Mouse (Mus musculus) embryonic facial prominence, embryonic 10.5 days (tissue): ENCODE data around the gene Calr. TPM values are rescaled to one million over a fixed set of nuclear protein-coding genes. Genes with fewer than 3 reads are reported as not detected.
A peak's percentile ranks its signal among the peaks of the same experiment; 100 is the strongest.
"Not testable (repeated sequence)": the region's sequence is repeated elsewhere in the genome, so short reads cannot be mapped to it uniquely, and the experiment has no call there.

Experiments used
- DNase-seq: peaks from one replicate; pipeline ENCODE4 v3.0.0-alpha.2; 2017; ENCODE audit warnings: low spot score
- H3K27ac ChIP-seq: fragments of 300-500 bp; sonication (generic); replicated peaks from 2 replicates; pipeline ENCODE4 v1.5.1; 2016; ENCODE audit warnings: mild to moderate bottlenecking
- H3K27me3 ChIP-seq: fragments of 300-500 bp; sonication (generic); replicated peaks from 2 replicates; pipeline ENCODE4 v1.6.1; 2016; ENCODE audit warnings: low read depth, mild to moderate bottlenecking; ENCODE audit not compliant: poor library complexity, severe bottlenecking
- H3K36me3 ChIP-seq: fragments of 300-500 bp; sonication (generic); replicated peaks from 2 replicates; pipeline ENCODE4 v1.6.1; 2016; ENCODE audit warnings: mild to moderate bottlenecking, moderate library complexity
- H3K4me1 ChIP-seq: fragments of 300-500 bp; sonication (generic); 2 replicates; pipeline ENCODE4 v1.6.1; 2016
- H3K4me3 ChIP-seq: fragments of 300-500 bp; sonication (generic); 2 replicates; pipeline ENCODE4 v1.5.1; 2016; ENCODE audit warnings: mild to moderate bottlenecking, moderate library complexity
- H3K9me3 ChIP-seq: fragments of 300-500 bp; sonication (generic); 2 replicates; pipeline ENCODE4 v1.6.1; 2016; ENCODE audit warnings: mild to moderate bottlenecking
- WGBS: fragments of 180-500 bp; shearing (Covaris S2); methylation state at CpG from one replicate; pipeline ENCODE4 v1.1.7; 2016; 5-methylcytosine and 5-hydroxymethylcytosine counted together
- polyA plus RNA-seq: library from polyadenylated mRNA; unstranded; fragments of >200 nt; fragmentation: Nextera tagmentation; extraction: Ambion mirVana; gene quantifications from 2 replicates; pipeline ENCODE4 v1.2.1, GENCODE M21; 2016

Gene Calr
- polyA plus RNA-seq, 1 experiment from 2014 or later: 758 TPM

GRCm38 (mm10) chr8:84839411-84839810, 7.3 kb downstream of the Calr start:
- Histone ChIP-seq H3K27ac (no peak overlapping the region; the same call in 1 of the 2 replicates), H3K4me1 (peaks cover 54% of the 10 kb centered on the region), H3K27me3 (no peaks in the 10 kb centered on the region), H3K36me3 (peaks cover 85% of the 10 kb centered on the region), H3K9me3 (no peaks in the 10 kb centered on the region), H3K4me3 (peak overlapping the region; percentile 98)
- 98% methylated on average over 2 of the region's 2 CpGs for WGBS
- DNase-seq: no peak

- Histone ChIP-seq H3K4me3 (peak overlapping the region; percentile 23; the same call in 1 of the 2 replicates), H3K27me3 (no peaks in the 10 kb centered on the region), H3K27ac (peak overlapping the region; percentile 70; the same call in 1 of the 2 replicates), H3K4me1 (peaks cover 45% of the 10 kb centered on the region), H3K9me3 (no peaks in the 10 kb centered on the region), H3K36me3 (peaks cover 85% of the 10 kb centered on the region)
- 93% methylated on average over 5 of the region's 5 CpGs for WGBS
- DNase-seq: no peak
These were observed 8.2 kb downstream of the Calr start for GRCm38 (mm10) chr8:84838513-84838912.

GRCm38 (mm10) chr8:84837912-84838470, 8.7 kb downstream of the Calr start:
- Histone ChIP-seq H3K4me1 (peaks cover 45% of the 10 kb centered on the region), H3K4me3 (peak overlapping the region; percentile 23), H3K36me3 (peaks cover 82% of the 10 kb centered on the region), H3K9me3 (no peaks in the 10 kb centered on the region), H3K27ac (peak overlapping the region; percentile 70; the same call in 1 of the 2 replicates), H3K27me3 (no peaks in the 10 kb centered on the region)
- no peak for DNase-seq
- 82% methylated on average over 15 of the region's 15 CpGs for WGBS

GRCm38 (mm10) chr8:84837149-84837911, 9.4 kb downstream of the Calr start:
- DNase-seq: peak; percentile 52
- no peaks in the 10 kb centered on the region for H3K27me3 ChIP-seq
- H3K4me1 ChIP-seq: peaks cover 45% of the 10 kb centered on the region
- H3K4me3 ChIP-seq: peak overlapping the region; percentile 23
- H3K36me3 ChIP-seq: peaks cover 76% of the 10 kb centered on the region
- H3K9me3 ChIP-seq: no peaks in the 10 kb centered on the region
- H3K27ac ChIP-seq: peak overlapping the region; percentile 70
- WGBS: 52% methylated on average over 8 of the region's 8 CpGs

GRCm38 (mm10) chr8:84834866-84835855, 11.6 kb downstream of the Calr start:
- no peaks in the 10 kb centered on the region for H3K9me3 ChIP-seq
- H3K4me1 ChIP-seq: peaks cover 45% of the 10 kb centered on the region
- no peak overlapping the region for H3K27ac ChIP-seq
- no peaks in the 10 kb centered on the region for H3K27me3 ChIP-seq
- no peak for DNase-seq
- peaks cover 62% of the 10 kb centered on the region for H3K36me3 ChIP-seq
- H3K4me3 ChIP-seq: 0 out of 2 replicates have a peak overlapping the region, but pooled peaks have one; percentile 6
- 90% methylated on average over 10 of the region's 10 CpGs for WGBS

- WGBS: 87% methylated on average over 19 of the region's 19 CpGs
- peaks cover 60% of the 10 kb centered on the region for H3K36me3 ChIP-seq
- no peak for DNase-seq
- H3K27me3 ChIP-seq: no peaks in the 10 kb centered on the region
- peaks cover 39% of the 10 kb centered on the region for H3K4me1 ChIP-seq
- no peak overlapping the region for H3K27ac ChIP-seq
- 0 out of 2 replicates have a peak overlapping the region, but pooled peaks have one; percentile 6 for H3K4me3 ChIP-seq
- H3K9me3 ChIP-seq: no peaks in the 10 kb centered on the region
These were observed 12.5 kb downstream of the Calr start for GRCm38 (mm10) chr8:84834002-84834865.

GRCm38 (mm10) chr8:84832759-84833742, 13.7 kb downstream of the Calr start:
- H3K9me3 ChIP-seq: no peaks in the 10 kb centered on the region

GRCm38 (mm10) chr8:84832034-84832717, 14.6 kb downstream of the Calr start:
- WGBS: 2% methylated on average over 59 of the region's 59 CpGs
- H3K27ac ChIP-seq: peak overlapping the region; percentile 100
- DNase-seq: peak; percentile 87
- H3K9me3 ChIP-seq: no peaks in the 10 kb centered on the region
- H3K4me3 ChIP-seq: peak overlapping the region; percentile 99
- peaks cover 40% of the 10 kb centered on the region for H3K36me3 ChIP-seq
- H3K27me3 ChIP-seq: no peaks in the 10 kb centered on the region
- H3K4me1 ChIP-seq: peaks cover 20% of the 10 kb centered on the region

More at GRCm38 (mm10) chr8:84832759-84833742, 13.7 kb downstream of the Calr start:
- no peak for DNase-seq
- H3K27me3 ChIP-seq: no peaks in the 10 kb centered on the region
- 71% methylated on average over 10 of the region's 10 CpGs for WGBS
- H3K4me1 ChIP-seq: peaks cover 29% of the 10 kb centered on the region
- peak overlapping the region; percentile 99 for H3K4me3 ChIP-seq
- peaks cover 48% of the 10 kb centered on the region for H3K36me3 ChIP-seq
- peak overlapping the region; percentile 100 for H3K27ac ChIP-seq

- Histone ChIP-seq H3K36me3 (peaks cover 33% of the 10 kb centered on the region), H3K27me3 (no peaks in the 10 kb centered on the region), H3K27ac (peak within 1 kb of the TSS; percentile 100), H3K4me1 (peaks cover 13% of the 10 kb centered on the region), H3K4me3 (peak within 1 kb of the TSS; percentile 99), H3K9me3 (no peaks in the 10 kb centered on the region)
- WGBS: 84% methylated on average over 11 of the region's 11 CpGs
- no peak for DNase-seq
These were observed 15.2 kb downstream of the Calr start, which contains the start of gene Gadd45gip1 for GRCm38 (mm10) chr8:84831490-84831889. TSS of gene Gadd45gip1 (plus strand) at chr8:84831522.

- H3K27me3 ChIP-seq: peaks cover 25% of the 10 kb centered on the region
- not testable (repeated sequence) for DNase-seq, H3K4me3 ChIP-seq, H3K9me3 ChIP-seq, H3K27ac ChIP-seq, H3K36me3 ChIP-seq
- H3K4me1 ChIP-seq: peaks cover 22% of the 10 kb centered on the region
- WGBS: 80% methylated on average over 2 of the region's 2 CpGs
These were observed 20.2 kb downstream of the Calr start for GRCm38 (mm10) chr8:84826518-84826917.
